Mouse (Mus musculus) telencephalon, adult 2 months (tissue): ENCODE data around the gene Cldn7.
"Not testable (repeated sequence)": the region's sequence is repeated elsewhere in the genome, so short reads cannot be mapped to it uniquely, and the experiment has no call there.

Experiments used
- DNase-seq: peaks from one replicate; pipeline ENCODE4 v3.0.0-alpha.2; 2011; ENCODE audit warnings: low read depth, low spot score

The Cldn7 gene

GRCm38 (mm10) chr11:69964650-69965270 lies at the start of gene Cldn7:
TSS of gene Cldn7 (plus strand) at chr11:69964779.
- no peak for DNase-seq

- DNase-seq = no peak
Measured at GRCm38 (mm10) chr11:69914917-69915430, 49.6 kb upstream of the Cldn7 start.

GRCm38 (mm10) chr11:69915667-69916627 lies 48.6 kb upstream of the Cldn7 start:
- no peak for DNase-seq

GRCm38 (mm10) chr11:69916652-69917378 lies 47.8 kb upstream of the Cldn7 start:
- DNase-seq = not testable (repeated sequence)

- DNase-seq = no peak
Measured at GRCm38 (mm10) chr11:69917379-69917948, 47.1 kb upstream of the Cldn7 start.

- DNase-seq = no peak
Measured at GRCm38 (mm10) chr11:69918118-69918517, 46.5 kb upstream of the Cldn7 start.

GRCm38 (mm10) chr11:69919053-69919452 lies 45.5 kb upstream of the Cldn7 start:
- no peak for DNase-seq

GRCm38 (mm10) chr11:69919661-69920265 lies 44.8 kb upstream of the Cldn7 start:
- DNase-seq = peak; percentile 42

- no peak for DNase-seq
Measured at GRCm38 (mm10) chr11:69920266-69921031, 44.1 kb upstream of the Cldn7 start.

GRCm38 (mm10) chr11:69921114-69922011 lies 43.2 kb upstream of the Cldn7 start, which contains the start of gene Eif5a:
TSS of gene Eif5a (minus strand) at chr11:69921958.
- peak; percentile 100 for DNase-seq

- DNase-seq = no peak
Measured at GRCm38 (mm10) chr11:69922012-69922756, 42.4 kb upstream of the Cldn7 start.

- DNase-seq = no peak
Measured at GRCm38 (mm10) chr11:69922796-69923195, 41.8 kb upstream of the Cldn7 start.

- no peak for DNase-seq
Measured at GRCm38 (mm10) chr11:69927501-69927900, 37.1 kb upstream of the Cldn7 start.

- no peak for DNase-seq
Measured at GRCm38 (mm10) chr11:69929712-69930111, 34.9 kb upstream of the Cldn7 start.

- not testable (repeated sequence) for DNase-seq
Measured at GRCm38 (mm10) chr11:69930176-69930575, 34.4 kb upstream of the Cldn7 start.

- DNase-seq = no peak
Measured at GRCm38 (mm10) chr11:69930967-69931537, 33.5 kb upstream of the Cldn7 start.

- no peak for DNase-seq
Measured at GRCm38 (mm10) chr11:69931769-69932168, 32.8 kb upstream of the Cldn7 start.

GRCm38 (mm10) chr11:69932254-69932653 lies 32.3 kb upstream of the Cldn7 start:
- no peak for DNase-seq
